Mouse (Mus musculus): ENCODE data around the gene Etv1.
"Not testable (repeated sequence)": the region's sequence is repeated elsewhere in the genome, so short reads cannot be mapped to it uniquely, and the experiment has no call there.

The Etv1 gene

GRCm38 (mm10) chr12:38820642-38821041 lies 41.5 kb downstream of the Etv1 start:
- no peak for DNase-seq

DNA sequence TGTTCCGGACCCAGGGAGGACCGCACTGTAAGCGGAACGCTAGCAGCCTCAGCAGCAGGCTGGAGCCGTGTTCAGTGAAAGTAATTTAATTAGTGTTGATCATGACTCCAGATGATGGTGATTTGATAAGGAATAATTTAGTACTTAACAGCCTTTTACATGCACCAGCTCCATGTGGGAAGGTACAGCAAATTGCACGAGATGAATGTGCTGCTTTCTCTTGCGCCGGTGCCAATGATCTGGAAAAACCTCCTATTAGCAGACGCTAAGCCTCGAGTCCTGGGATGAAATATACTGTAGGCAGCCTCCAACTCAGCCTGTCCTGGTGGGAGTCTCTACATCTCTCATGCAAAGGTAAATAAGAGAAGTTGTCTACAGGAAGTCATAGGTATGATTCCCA lies 45.2 kb downstream of the Etv1 start:
- DNase-seq: no peak

GRCm38 (mm10) chr12:38832981-38833380 lies 53.8 kb downstream of the Etv1 start:
- DNase-seq: no peak

GRCm38 (mm10) chr12:38834581-38834980 lies 55.4 kb downstream of the Etv1 start:
- DNase-seq: no peak

GRCm38 (mm10) chr12:38834986-38835385 lies 55.8 kb downstream of the Etv1 start:
- not testable (repeated sequence) for DNase-seq

- no peak for DNase-seq
Measured at GRCm38 (mm10) chr12:38843801-38844295, 64.7 kb downstream of the Etv1 start.

GRCm38 (mm10) chr12:38847500-38848261 lies 68.5 kb downstream of the Etv1 start:
- no peak for DNase-seq

DNA sequence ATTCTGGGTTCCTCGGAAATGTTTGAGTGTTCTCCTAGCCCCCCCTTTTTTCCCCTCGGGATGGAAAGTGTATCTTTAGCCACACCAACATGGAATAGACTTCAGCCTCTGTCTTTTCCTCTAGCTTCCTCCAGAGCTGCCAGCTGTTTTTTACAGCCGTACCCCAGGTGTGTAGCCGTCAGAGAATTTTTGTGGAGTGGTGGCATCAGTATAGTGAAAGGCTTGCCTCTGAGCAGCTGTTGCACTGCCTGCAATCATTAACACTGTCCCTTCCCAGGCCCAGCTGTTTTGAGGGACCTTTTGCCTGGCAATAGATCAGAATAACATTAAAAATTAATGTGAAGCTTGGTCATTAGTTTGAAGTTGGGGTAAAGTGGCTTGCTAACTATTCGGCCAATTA lies 70.8 kb downstream of the Etv1 start:
- no peak for DNase-seq

- no peak for DNase-seq
Measured at GRCm38 (mm10) chr12:38854274-38854673, 75.1 kb downstream of the Etv1 start.

DNA sequence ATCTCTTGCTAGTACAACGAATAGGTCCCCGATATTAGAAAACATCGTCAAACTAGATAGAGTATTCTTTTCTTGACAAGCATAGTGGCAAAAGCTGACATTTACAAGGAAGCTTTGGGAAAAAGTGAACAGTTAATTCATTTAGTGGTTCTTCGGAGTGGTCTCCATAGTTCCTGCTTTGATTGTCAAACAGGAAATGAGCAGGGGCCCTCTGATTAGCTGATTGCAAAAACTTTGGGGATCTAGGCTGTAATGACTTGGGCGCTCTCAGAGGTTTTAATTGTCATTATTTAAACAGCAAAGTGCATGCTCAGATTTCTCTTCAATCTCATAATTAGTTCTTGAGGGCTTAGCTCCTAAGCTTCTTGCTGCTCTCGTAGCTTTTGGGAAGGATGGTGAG lies 75.6 kb downstream of the Etv1 start:
- DNase-seq: no peak

- DNase-seq: no peak
Measured at GRCm38 (mm10) chr12:38859675-38860074, 80.5 kb downstream of the Etv1 start.

GRCm38 (mm10) chr12:38860168-38861115 lies 81.3 kb downstream of the Etv1 start:
- no peak for DNase-seq

GRCm38 (mm10) chr12:38863395-38863794 lies 84.2 kb downstream of the Etv1 start:
- DNase-seq: no peak

DNA sequence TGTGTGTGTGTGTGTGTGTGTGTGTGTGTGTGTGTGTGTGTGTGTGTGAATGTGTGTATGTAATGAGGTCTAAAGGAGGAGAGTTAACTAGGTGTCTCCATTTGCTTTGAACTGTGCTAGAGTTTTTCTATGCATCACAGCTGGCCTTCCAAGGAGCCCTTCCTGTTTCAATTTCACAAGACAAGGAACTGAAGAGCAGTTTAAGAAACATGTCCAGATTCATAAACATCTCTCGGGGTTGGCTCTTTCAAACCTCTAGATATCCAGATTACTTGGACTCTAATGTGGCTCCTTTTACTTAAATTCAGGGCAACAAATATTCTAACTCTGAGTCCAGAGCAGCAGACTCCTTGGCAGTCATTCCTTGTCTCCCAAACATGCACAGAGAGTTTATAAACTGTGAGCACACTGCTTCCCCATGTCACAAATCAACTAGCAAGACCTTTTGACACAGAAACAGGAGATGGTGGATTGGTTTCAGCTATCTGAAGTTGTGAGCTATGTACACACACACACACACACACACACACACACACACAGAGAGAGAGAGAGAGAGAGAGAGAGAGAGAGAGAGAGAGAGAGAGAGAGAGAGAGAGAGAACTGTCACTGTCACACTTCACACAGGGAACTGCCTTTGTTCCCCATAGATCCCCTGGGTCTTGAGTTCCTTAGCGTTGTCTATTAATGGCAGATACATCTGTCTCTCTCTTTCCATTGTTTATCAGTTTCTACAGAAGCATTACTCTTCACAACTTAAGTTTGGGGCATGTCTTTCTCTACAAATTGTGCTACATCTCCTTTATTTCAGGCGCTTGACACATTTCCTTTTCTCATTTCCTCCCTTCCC lies 85.0 kb downstream of the Etv1 start:
- DNase-seq: no peak

GRCm38 (mm10) chr12:38874470-38874995 lies 95.4 kb downstream of the Etv1 start:
- DNase-seq: no peak

DNA sequence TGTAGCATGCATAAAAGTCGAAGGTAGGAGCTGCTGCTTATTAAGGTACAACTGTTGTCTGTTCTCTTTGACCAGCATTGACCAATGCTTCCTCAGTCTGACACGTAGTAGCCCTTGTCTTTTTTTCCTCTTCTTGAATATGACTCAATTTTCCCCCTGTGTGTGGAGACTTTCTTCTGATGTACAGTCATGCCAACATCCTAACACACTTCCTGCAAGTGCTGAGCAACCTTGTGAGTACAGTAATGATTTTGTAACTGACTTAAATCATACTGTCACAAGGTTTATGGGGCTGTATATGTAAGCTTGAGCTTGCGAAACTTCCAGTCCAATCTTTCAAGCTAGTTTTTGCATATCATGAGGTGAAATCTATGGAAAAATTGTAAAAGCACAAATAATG lies 125.3 kb downstream of the Etv1 start:
- DNase-seq: no peak

- no peak for DNase-seq
Measured at GRCm38 (mm10) chr12:38906314-38906713, 127.1 kb downstream of the Etv1 start.

DNA sequence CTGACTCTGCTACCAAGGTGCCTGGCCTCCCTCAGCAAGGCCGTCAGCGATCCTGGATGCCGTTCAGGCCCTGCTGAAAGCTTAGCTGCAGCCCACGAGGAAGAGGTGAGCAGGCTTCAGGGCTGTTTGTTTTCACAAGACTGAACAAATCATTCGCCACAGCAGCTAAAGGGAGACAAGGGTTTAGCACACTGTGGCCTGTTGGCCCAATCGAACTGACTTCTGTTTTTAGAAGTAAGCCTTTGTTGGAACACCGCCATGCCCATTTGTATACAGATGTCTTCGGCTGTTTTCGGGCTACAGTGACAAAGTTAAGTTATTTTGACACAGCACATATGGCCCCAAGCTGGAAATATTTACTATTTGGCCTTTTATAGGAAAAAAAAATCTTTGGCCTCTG lies 127.6 kb downstream of the Etv1 start:
- no peak for DNase-seq

GRCm38 (mm10) chr12:38908947-38909346 lies 129.8 kb downstream of the Etv1 start:
- no peak for DNase-seq
